Mouse (Mus musculus) heart, adult 11 months (tissue): Measurements from ENCODE around the gene Slc10a2.
"Not testable (repeated sequence)": the region's sequence is repeated elsewhere in the genome, so short reads cannot be mapped to it uniquely, and the experiment has no call there.

ENCODE experiments used
- DNase-seq: peaks from one replicate; pipeline ENCODE4 v3.0.0; 2022

Gene Slc10a2

GRCm38 (mm10) chr8:5105186-5105585, at the start of gene Slc10a2:
Gene Slc10a2 (minus strand): TSS chr8:5105351.
- DNase-seq = no peak

GRCm38 (mm10) chr8:5129322-5129829, 24.2 kb upstream of the Slc10a2 start:
- DNase-seq = no peak

DNA sequence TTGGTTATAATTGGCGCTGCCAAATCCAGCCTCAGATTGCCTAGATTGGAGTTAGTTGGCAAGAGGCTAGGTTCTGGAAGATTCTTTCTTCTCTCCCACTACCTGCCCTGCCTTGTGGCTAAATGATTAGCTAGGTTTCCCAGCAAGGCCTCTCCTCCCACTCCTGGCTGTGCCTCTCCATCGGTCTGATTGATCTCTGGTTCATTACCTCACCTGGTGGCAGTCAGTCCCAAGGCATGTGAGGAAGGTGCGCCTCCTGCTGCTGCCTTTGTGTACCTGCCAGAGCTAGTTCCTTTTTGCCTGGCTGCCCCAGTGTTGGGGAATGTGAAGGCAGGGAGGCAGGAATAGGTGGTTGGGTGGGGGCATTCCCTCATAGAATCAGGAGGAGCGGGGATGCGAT, 1.7 kb upstream of the Slc10a2 start:
- no peak for DNase-seq

DNA sequence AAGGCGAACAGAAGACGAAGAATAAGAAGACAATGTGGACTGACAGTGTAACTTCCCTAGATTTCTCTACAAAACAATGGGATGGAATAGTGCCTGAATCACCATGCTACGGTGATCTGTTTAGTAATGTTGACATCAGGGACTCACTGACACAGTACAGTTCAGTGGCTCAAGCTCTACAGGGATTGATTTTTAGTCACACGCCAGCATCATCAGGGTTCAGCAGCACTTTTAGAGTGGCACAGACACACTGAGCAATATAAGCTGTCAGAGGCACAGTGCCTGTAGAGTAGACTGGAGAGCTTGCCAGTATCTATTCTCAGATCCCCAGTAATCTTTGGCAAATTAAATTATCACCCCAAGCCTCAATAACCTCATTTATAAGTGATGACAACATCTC, 9.8 kb downstream of the Slc10a2 start:
- no peak for DNase-seq

GRCm38 (mm10) chr8:5093991-5094390, 11.2 kb downstream of the Slc10a2 start:
- not testable (repeated sequence) for DNase-seq

- DNase-seq = no peak
Measured at GRCm38 (mm10) chr8:5073654-5074293, 31.4 kb downstream of the Slc10a2 start.

GRCm38 (mm10) chr8:5058888-5059287, 46.3 kb downstream of the Slc10a2 start:
- DNase-seq = no peak

DNA sequence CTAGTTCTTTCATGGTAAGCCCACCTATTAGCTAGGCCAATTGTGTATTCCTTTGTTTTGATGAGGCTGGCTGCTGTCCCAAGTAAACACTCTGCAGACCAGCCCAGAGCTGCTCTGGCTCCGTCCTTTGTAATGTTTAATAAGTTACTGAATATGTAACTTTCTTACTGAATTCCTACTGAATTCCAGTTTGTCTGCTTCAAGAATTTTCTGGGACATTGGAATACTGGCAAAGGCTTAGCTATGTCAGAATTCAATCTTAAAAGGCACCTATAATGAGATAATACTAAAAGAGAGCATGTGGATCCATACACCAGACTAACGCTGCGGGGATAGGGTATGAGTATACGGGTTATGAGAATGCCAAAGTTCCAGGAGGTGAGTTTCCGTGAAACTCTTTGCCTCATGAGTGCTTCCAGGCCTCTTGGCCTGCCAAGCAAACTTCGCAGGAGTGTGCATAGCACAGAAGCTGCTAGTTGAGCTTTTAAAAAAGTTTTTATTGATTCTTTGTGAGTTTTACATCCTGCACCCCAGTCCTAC, 60.7 kb downstream of the Slc10a2 start:
- not testable (repeated sequence) for DNase-seq

DNA sequence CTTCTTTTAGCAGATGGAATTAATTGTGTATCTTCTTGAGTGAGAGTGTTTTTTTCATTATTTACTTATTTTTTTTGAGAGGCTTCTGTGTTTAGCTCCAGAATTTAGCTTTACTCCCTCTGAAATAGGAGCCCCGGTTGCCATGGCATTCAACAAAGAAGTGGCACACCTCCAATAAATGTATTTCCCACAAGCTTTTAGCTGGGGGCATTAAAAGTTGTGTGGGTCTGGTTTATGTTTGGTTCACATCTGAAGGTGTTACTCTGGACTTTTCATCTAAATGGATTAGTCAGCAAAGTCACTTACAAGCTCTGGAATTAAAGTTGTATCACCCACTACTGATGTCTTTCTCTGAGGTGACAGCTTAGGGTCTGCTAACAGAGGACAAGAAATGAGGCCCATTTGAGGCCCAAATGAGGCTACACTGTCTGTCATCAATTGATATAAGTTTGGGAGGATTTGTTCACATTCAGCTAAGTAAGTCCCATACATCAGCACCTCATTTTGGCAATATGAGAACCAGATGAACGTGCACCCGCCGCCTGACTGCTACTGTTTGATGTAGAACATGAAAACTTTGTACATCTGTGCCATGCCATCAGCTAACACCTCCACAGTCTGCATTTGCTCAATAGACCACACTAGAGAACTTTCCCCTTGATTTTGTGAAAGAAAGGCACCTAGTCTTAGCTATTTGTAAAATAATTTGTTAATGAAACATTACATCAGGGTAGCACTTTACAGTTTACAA, 66.2 kb downstream of the Slc10a2 start:
- DNase-seq = no peak
